Mouse (Mus musculus): ENCODE results near the gene Rft1. TPM values are rescaled to one million over a fixed set of nuclear protein-coding genes. Genes with fewer than 3 reads are reported as not detected.
"Not testable (repeated sequence)": the region's sequence is repeated elsewhere in the genome, so short reads cannot be mapped to it uniquely, and the experiment has no call there.

Rft1 gene
- polyA plus RNA-seq, 1 experiment from 2014 or later: 12.8 TPM

- Histone ChIP-seq H3K36me3 (no peaks in the 10 kb centered on the region), H3K4me3 (peak overlapping the region; percentile 95), H3K27me3 (peaks cover 13% of the 10 kb centered on the region), H3K9me3 (no peaks in the 10 kb centered on the region), H3K4me2 (replicated peaks) (peak overlapping the region; percentile 76), H3K27ac (replicated peaks) (no peak overlapping the region), H3K4me1 (peaks cover 12% of the 10 kb centered on the region), H3K9ac (replicated peaks) (peak overlapping the region; percentile 91)
- ATAC-seq (ENCODE audit: low FRiP score, low read depth): no peak
- 7% methylated on average over 7 of the region's 7 CpGs for whole genome bisulfite sequencing
These were observed 62.8 kb downstream of the Rft1 start for GRCm38 (mm10) chr14:30716953-30717285.

GRCm38 (mm10) chr14:30718696-30719095 is 64.5 kb downstream of the Rft1 start:
- H3K4me2 ChIP-seq (replicated peaks); H3K27ac ChIP-seq (replicated peaks); H3K9ac ChIP-seq (replicated peaks); H3K36me3 ChIP-seq; ATAC-seq (ENCODE audit: low FRiP score, low read depth); H3K9me3 ChIP-seq; H3K4me3 ChIP-seq: not testable (repeated sequence)
- peaks cover 12% of the 10 kb centered on the region for H3K4me1 ChIP-seq
- WGBS: 100% methylated on average over 1 of the region's 1 CpGs
- peaks cover 13% of the 10 kb centered on the region for H3K27me3 ChIP-seq

GRCm38 (mm10) chr14:30719514-30719913 is 65.4 kb downstream of the Rft1 start:
- Histone ChIP-seq H3K9ac (replicated peaks) (no peak overlapping the region), H3K27ac (replicated peaks) (no peak overlapping the region), H3K4me1 (peaks cover 12% of the 10 kb centered on the region), H3K4me3 (no peak overlapping the region), H3K4me2 (replicated peaks) (no peak overlapping the region), H3K36me3 (no peaks in the 10 kb centered on the region), H3K9me3 (no peaks in the 10 kb centered on the region), H3K27me3 (peaks cover 10% of the 10 kb centered on the region)
- 92% methylated on average over 1 of the region's 1 CpGs for WGBS
- no peak for ATAC-seq (ENCODE audit: low FRiP score, low read depth)

GRCm38 (mm10) chr14:30721850-30722249 is 67.7 kb downstream of the Rft1 start:
- no peaks in the 10 kb centered on the region for H3K36me3 ChIP-seq
- H3K27me3 ChIP-seq: no peaks in the 10 kb centered on the region
- H3K4me3 ChIP-seq: no peak overlapping the region
- H3K4me2 ChIP-seq (replicated peaks): no peak overlapping the region
- no peak for ATAC-seq (ENCODE audit: low FRiP score, low read depth)
- H3K4me1 ChIP-seq: peaks cover 8% of the 10 kb centered on the region
- 83% methylated on average over 1 of the region's 1 CpGs for WGBS
- H3K9ac ChIP-seq (replicated peaks): no peak overlapping the region
- no peaks in the 10 kb centered on the region for H3K9me3 ChIP-seq
- H3K27ac ChIP-seq (replicated peaks): no peak overlapping the region

GRCm38 (mm10) chr14:30722406-30722805 is 68.2 kb downstream of the Rft1 start:
- no peak overlapping the region for H3K9ac ChIP-seq (replicated peaks)
- ATAC-seq (ENCODE audit: low FRiP score, low read depth): no peak
- WGBS: 89% methylated on average over 5 of the region's 5 CpGs
- H3K4me2 ChIP-seq (replicated peaks): no peak overlapping the region
- no peak overlapping the region for H3K27ac ChIP-seq (replicated peaks)
- H3K4me1 ChIP-seq: peaks cover 5% of the 10 kb centered on the region
- H3K4me3 ChIP-seq: no peak overlapping the region
- no peaks in the 10 kb centered on the region for H3K36me3 ChIP-seq
- no peaks in the 10 kb centered on the region for H3K27me3 ChIP-seq
- no peaks in the 10 kb centered on the region for H3K9me3 ChIP-seq

GRCm38 (mm10) chr14:30731896-30732295 is 77.7 kb downstream of the Rft1 start:
- H3K27me3 ChIP-seq: no peaks in the 10 kb centered on the region
- 90% methylated on average over 3 of the region's 3 CpGs for WGBS
- H3K4me2 ChIP-seq (replicated peaks): no peak overlapping the region
- H3K36me3 ChIP-seq: no peaks in the 10 kb centered on the region; the same call in 1 of the 2 replicates
- no peak for ATAC-seq (ENCODE audit: low FRiP score, low read depth)
- no peak overlapping the region for H3K9ac ChIP-seq (replicated peaks)
- no peaks in the 10 kb centered on the region for H3K4me1 ChIP-seq
- H3K9me3 ChIP-seq: no peaks in the 10 kb centered on the region
- no peak overlapping the region for H3K27ac ChIP-seq (replicated peaks)
- no peak overlapping the region for H3K4me3 ChIP-seq

GRCm38 (mm10) chr14:30734665-30735064 is 80.5 kb downstream of the Rft1 start:
- ATAC-seq (ENCODE audit: low FRiP score, low read depth): no peak
- Histone ChIP-seq H3K9ac (replicated peaks) (no peak overlapping the region), H3K4me1 (no peaks in the 10 kb centered on the region), H3K4me2 (replicated peaks) (no peak overlapping the region), H3K27me3 (no peaks in the 10 kb centered on the region), H3K36me3 (no peaks in the 10 kb centered on the region; the same call in 1 of the 2 replicates), H3K9me3 (no peaks in the 10 kb centered on the region), H3K4me3 (no peak overlapping the region), H3K27ac (replicated peaks) (no peak overlapping the region)
- WGBS: 96% methylated on average over 5 of the region's 5 CpGs

- Histone ChIP-seq H3K9ac (replicated peaks) (no peak overlapping the region), H3K9me3 (no peaks in the 10 kb centered on the region), H3K27ac (replicated peaks) (no peak overlapping the region), H3K27me3 (no peaks in the 10 kb centered on the region), H3K4me3 (no peak overlapping the region), H3K4me2 (replicated peaks) (no peak overlapping the region), H3K36me3 (no peaks in the 10 kb centered on the region; the same call in 1 of the 2 replicates), H3K4me1 (no peaks in the 10 kb centered on the region)
- WGBS: 82% methylated on average over 3 of the region's 3 CpGs
- ATAC-seq (ENCODE audit: low FRiP score, low read depth): no peak
These were observed 81.7 kb downstream of the Rft1 start for GRCm38 (mm10) chr14:30735810-30736209.

GRCm38 (mm10) chr14:30736413-30736812 is 82.3 kb downstream of the Rft1 start:
- no peak for ATAC-seq (ENCODE audit: low FRiP score, low read depth)

More at GRCm38 (mm10) chr14:30736413-30736812, 82.3 kb downstream of the Rft1 start:
- Histone ChIP-seq H3K4me1 (no peaks in the 10 kb centered on the region), H3K36me3 (no peaks in the 10 kb centered on the region; the same call in 1 of the 2 replicates), H3K4me3 (no peak overlapping the region), H3K9ac (replicated peaks) (no peak overlapping the region), H3K4me2 (replicated peaks) (no peak overlapping the region), H3K27ac (replicated peaks) (no peak overlapping the region), H3K27me3 (no peaks in the 10 kb centered on the region), H3K9me3 (no peaks in the 10 kb centered on the region)
- 93% methylated on average over 1 of the region's 1 CpGs for WGBS

Other genes starting within 250 kb of the Rft1 start
- gene Dcp1a, start 174.8 kb upstream of the Rft1 start, polyA plus RNA-seq (2016; fragmentation: Nextera tagmentation; extraction: Ambion mirVana): 29.3 and 31.9 TPM in 2 replicates
- gene Cacna1d, start 162.9 kb upstream of the Rft1 start, polyA plus RNA-seq (2016; fragmentation: Nextera tagmentation; extraction: Ambion mirVana): 2.5 and 2.8 TPM in 2 replicates
- 221 and 240 TPM in 2 replicates for gene Tkt, start 106.0 kb upstream of the Rft1 start, polyA plus RNA-seq (2016; fragmentation: Nextera tagmentation; extraction: Ambion mirVana)
- 25.3 and 26.9 TPM in 2 replicates for gene Prkcd, start 28.1 kb upstream of the Rft1 start, polyA plus RNA-seq (2016; fragmentation: Nextera tagmentation; extraction: Ambion mirVana)
- 21.5 and 24.0 TPM in 2 replicates for gene Sfmbt1, start 60.5 kb downstream of the Rft1 start, polyA plus RNA-seq (2016; fragmentation: Nextera tagmentation; extraction: Ambion mirVana)
- 21.2 and 26.0 TPM in 2 replicates for gene Tmem110, start 171.2 kb downstream of the Rft1 start, polyA plus RNA-seq (2016; fragmentation: Nextera tagmentation; extraction: Ambion mirVana)
- gene Mustn1, start 224.8 kb downstream of the Rft1 start, polyA plus RNA-seq (2016; fragmentation: Nextera tagmentation; extraction: Ambion mirVana): 0.43 and 0.68 TPM in 2 replicates
- not detected in 2 replicates for gene Itih4, start 232.1 kb downstream of the Rft1 start, polyA plus RNA-seq (2016; fragmentation: Nextera tagmentation; extraction: Ambion mirVana)

All from midbrain, embryonic 12.5 days (tissue).